Mouse (Mus musculus) stomach, embryonic 16.5 days (tissue): Measurements from ENCODE around the gene Myo1b. TPM values are rescaled to one million over a fixed set of nuclear protein-coding genes. Genes with fewer than 3 reads are reported as not detected.

Experiments
- polyA plus RNA-seq: library from polyadenylated mRNA; unstranded; fragments of >200 nt; fragmentation: Nextera tagmentation; extraction: Ambion mirVana; gene quantifications from 2 replicates; pipeline ENCODE4 v1.2.1, GENCODE M21; 2015

Myo1b gene
- polyA plus RNA-seq, 1 experiment from 2014 or later, result 57.8 TPM

Other genes with a start within 250 kb of the Myo1b start
- gene Stat4, start 71.1 kb upstream of the Myo1b start, polyA plus RNA-seq, result 2.5 and 3.7 TPM in 2 replicates
- 23.4 and 23.8 TPM in 2 replicates for gene Stat1, start 203.4 kb upstream of the Myo1b start, polyA plus RNA-seq